ENCODE assay signal across 12 mouse cellular contexts in the genomic region with DNA sequence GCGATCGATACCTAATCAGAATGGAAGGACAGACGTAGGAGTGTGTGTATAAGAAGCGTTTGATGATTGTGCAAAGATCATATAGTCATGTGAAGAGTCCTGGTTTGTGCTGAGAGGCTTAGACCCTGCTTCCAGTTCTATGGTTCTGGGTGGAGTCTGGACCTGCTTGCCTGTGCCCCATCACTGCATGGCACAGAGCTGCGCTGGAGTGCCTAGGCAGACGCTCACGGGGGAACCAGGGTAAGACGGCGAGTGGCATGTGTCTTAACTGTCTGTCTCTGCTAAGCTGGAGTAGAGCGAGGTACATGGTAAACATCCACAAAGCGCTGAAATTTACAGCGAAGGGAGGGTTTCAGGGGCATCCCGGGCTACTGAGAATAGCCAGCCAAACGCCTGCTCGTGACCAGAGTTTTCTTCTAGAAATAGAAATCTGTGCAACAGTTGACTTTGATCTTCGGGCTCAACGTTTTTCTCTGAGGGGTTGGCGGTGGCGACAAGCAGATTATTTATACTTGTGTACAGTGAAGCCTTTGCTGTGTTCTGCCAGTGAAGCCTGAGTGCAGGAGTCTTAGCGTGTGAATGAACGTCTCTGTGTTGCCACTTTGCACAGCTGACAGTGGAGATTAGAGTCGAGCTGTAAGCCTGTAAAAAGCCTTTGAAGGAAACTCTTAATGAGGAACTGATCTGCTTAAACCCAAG.
DNase-seq lines count a peak whose midpoint lies in the region; ATAC-seq and TF ChIP-seq lines count a peak whose summit lies in the region.
"Had no signal": no experiment of that assay in that cellular context is flagged by ENCODE, and none has a peak within 500 bp of the region (broad histone marks: within the 10 kb centered on the region; RNA-seq: fewer than 3 reads in every experiment).

No protein-coding gene starts in this region.

- no peak overlapping the region for H3K4me2 ChIP-seq in forebrain, embryonic 11.5 days (ENCODE audit: low read depth, low read length, severe bottlenecking)
- peak overlapping the region; percentile 26; the same call in 1 of the 2 replicates for H3K4me2 ChIP-seq in midbrain, embryonic 15.5 days

- WGBS in lung, adult 2 months, result 68% methylated on average over 22 of the region's 22 CpGs
- 65% methylated on average over 22 of the region's 22 CpGs for WGBS in forebrain, embryonic 11.5 days
- WGBS in midbrain, embryonic 15.5 days, result 46% methylated on average over 22 of the region's 22 CpGs
- WGBS in cerebellum, adult 2 months, result 75% methylated on average over 22 of the region's 22 CpGs

- H3K27me3 ChIP-seq in forebrain, embryonic 11.5 days (ENCODE audit: control insufficient read depth, insufficient read depth, low read length), result peaks cover 4% of the 10 kb centered on the region; the same call in 1 of the 2 replicates
- peaks cover 3% of the 10 kb centered on the region; the same call in 1 of the 2 replicates for H3K27me3 ChIP-seq in midbrain, embryonic 15.5 days (replicated peaks)
- H3K27me3 ChIP-seq in cerebellum, adult 2 months (ENCODE audit: control insufficient read depth, insufficient read depth, low read length), result no peaks in the 10 kb centered on the region

- no peak for TF ChIP-seq POLR2A in lung, adult 2 months (IDR thresholded peaks at IDR 0.05; ENCODE audit: borderline replicate concordance, extremely low read depth, low read depth, low read length)
- TF ChIP-seq POLR2A in cerebellum, adult 2 months (IDR thresholded peaks at IDR 0.05; ENCODE audit: borderline replicate concordance, insufficient read depth, low read length), result no peak

- no peaks in the 10 kb centered on the region for H3K9me3 ChIP-seq in forebrain, embryonic 11.5 days (ENCODE audit: control insufficient read depth, low read length)
- H3K9me3 ChIP-seq in midbrain, embryonic 15.5 days, result no peaks in the 10 kb centered on the region
- H3K9me3 ChIP-seq: hindbrain, embryonic 10.5 days had no signal

- no peak overlapping the region for H3K4me3 ChIP-seq in lung, adult 2 months (replicated peaks; ENCODE audit: extremely low read depth, low read depth, low read length)
- no peak overlapping the region for H3K4me3 ChIP-seq in forebrain, embryonic 11.5 days (ENCODE audit: low read depth, low read length)
- H3K4me3 ChIP-seq in midbrain, embryonic 15.5 days, result no peak overlapping the region
- H3K4me3 ChIP-seq in cerebellum, adult 2 months (replicated peaks; ENCODE audit: insufficient read depth, low read depth, low read length), result no peak overlapping the region
- H3K4me3 ChIP-seq: hindbrain, embryonic 10.5 days; myocyte had no signal

- TF ChIP-seq CTCF in lung, adult 2 months (IDR thresholded peaks at IDR 0.05; ENCODE audit: insufficient read depth, low read length), result no peak
- TF ChIP-seq CTCF in cerebellum, adult 2 months (IDR thresholded peaks at IDR 0.05; ENCODE audit: borderline replicate concordance, insufficient read depth, low read depth, low read length), result no peak

- ATAC-seq in forebrain, embryonic 11.5 days (replicated peaks; ENCODE audit: low FRiP score), result peak; percentile 86
- peak; percentile 90 for ATAC-seq in midbrain, embryonic 15.5 days (replicated peaks)

- no peaks in the 10 kb centered on the region for H3K4me1 ChIP-seq in lung, adult 2 months (ENCODE audit: control insufficient read depth, insufficient read depth, low read length)
- H3K4me1 ChIP-seq in forebrain, embryonic 11.5 days (replicated peaks; ENCODE audit: control insufficient read depth, insufficient read depth, low read length), result peaks cover 3% of the 10 kb centered on the region; the same call in 1 of the 2 replicates
- peaks cover 12% of the 10 kb centered on the region; the same call in 1 of the 2 replicates for H3K4me1 ChIP-seq in midbrain, embryonic 15.5 days
- no peaks in the 10 kb centered on the region for H3K4me1 ChIP-seq in cerebellum, adult 2 months (ENCODE audit: control insufficient read depth, insufficient read depth, low read length)
- H3K4me1 ChIP-seq: hindbrain, embryonic 10.5 days had no signal

- H3K9ac ChIP-seq in forebrain, embryonic 11.5 days (ENCODE audit: low read length), result no peak overlapping the region
- no peak overlapping the region for H3K9ac ChIP-seq in midbrain, embryonic 15.5 days

- no peaks in the 10 kb centered on the region for H3K36me3 ChIP-seq in forebrain, embryonic 11.5 days (ENCODE audit: control insufficient read depth, insufficient read depth, low read length)
- no peaks in the 10 kb centered on the region for H3K36me3 ChIP-seq in midbrain, embryonic 15.5 days (replicated peaks)
- H3K36me3 ChIP-seq: hindbrain, embryonic 10.5 days had no signal

- DNase-seq in lung, postnatal 10 days, result peak; percentile 35
- no peak for DNase-seq in lung, adult 2 months
- DNase-seq in forebrain, embryonic 11.5 days (ENCODE audit: low spot score), result peak; percentile 54
- DNase-seq in frontal cortex, adult 2 months (ENCODE audit: extremely low spot score in 1 of 2, low spot score in 1 of 2), result peak; percentile 28 to 30
- no peak for DNase-seq in cerebellum, adult 2 months
- no peak for DNase-seq in gastrocnemius, adult 18-20 months (ENCODE audit: low spot score)
- DNase-seq: adrenal gland, postnatal 36 days; kidney, postnatal 4 days; lung, adult 18-20 months had no signal

- no peak overlapping the region for H3K27ac ChIP-seq in forebrain, embryonic 11.5 days (ENCODE audit: low read depth, low read length)
- H3K27ac ChIP-seq in midbrain, embryonic 15.5 days, result peak overlapping the region; percentile 3; the same call in 1 of the 2 replicates
- H3K27ac ChIP-seq in cerebellum, adult 2 months (ENCODE audit: insufficient read depth, low read length), result no peak overlapping the region
- H3K27ac ChIP-seq: hindbrain, embryonic 10.5 days had no signal

Comparison
In these comparisons a context has a peak if more than half of its experiments do, and no peak if none do; other contexts are left out.
1. DNase-seq: peak in lung, postnatal 10 days (single experiment), forebrain, embryonic 11.5 days (single experiment) and frontal cortex, adult 2 months (2 of 2); none in lung, adult 2 months (single experiment), cerebellum, adult 2 months (0 of 2) and gastrocnemius, adult 18-20 months (single experiment).